Mouse (Mus musculus): ENCODE data around the gene Nup54. TPM values are rescaled to one million over a fixed set of nuclear protein-coding genes. Genes with fewer than 3 reads are reported as not detected.

Nup54 gene
- polyA plus RNA-seq, 1 experiment: 15.2 TPM

DNA sequence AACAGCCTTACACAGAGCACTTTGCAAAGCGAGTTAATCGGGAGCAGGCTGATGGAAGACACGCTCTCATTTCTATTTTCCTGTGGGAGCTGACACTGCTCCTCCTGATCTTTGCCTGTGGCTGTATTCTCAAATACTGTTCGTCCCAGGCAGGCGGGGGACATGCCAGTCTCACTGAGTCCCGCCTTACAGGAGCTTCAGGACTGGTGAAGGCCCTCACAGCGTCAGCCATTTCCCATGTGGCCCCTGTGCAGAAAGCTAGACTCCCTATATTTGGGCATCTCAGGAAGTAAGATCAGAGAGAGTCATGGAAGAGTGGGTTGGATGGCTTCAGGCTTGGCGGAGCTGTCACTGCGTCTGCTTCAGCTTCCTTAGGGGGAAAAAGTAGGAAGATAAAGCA, 32.2 kb downstream of the Nup54 start:
- H3K4me3 ChIP-seq (ENCODE audit: control insufficient read depth, low read depth, low read length): no peak overlapping the region
- H3K27ac ChIP-seq (ENCODE audit: control insufficient read depth, insufficient read depth, low read depth, low read length): no peak overlapping the region

DNA sequence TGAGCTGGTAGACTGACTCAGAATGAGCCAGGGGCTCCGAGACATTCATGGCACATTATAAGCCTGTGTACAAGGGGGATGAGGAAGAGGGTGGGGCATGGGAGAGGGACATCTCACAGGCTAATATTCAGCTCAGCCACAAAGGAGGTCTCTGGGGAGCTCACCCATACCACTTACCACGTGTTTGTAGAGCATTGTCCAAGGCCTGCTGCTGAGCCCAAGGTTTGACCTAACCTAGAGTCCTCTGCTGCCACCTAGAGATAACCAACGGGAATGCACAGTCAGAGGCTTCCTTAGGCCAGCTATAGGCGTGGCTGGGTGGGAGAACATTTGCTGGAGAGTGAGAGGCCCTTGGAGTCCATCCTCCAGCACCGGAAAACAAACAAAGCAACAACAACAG, 36.9 kb downstream of the Nup54 start:
- Histone ChIP-seq H3K4me1 (ENCODE audit: control insufficient read depth, insufficient read depth, low read length) (peaks cover 2% of the 10 kb centered on the region; the same call in 1 of the 2 replicates), H3K4me3 (ENCODE audit: control insufficient read depth, low read depth, low read length) (no peak overlapping the region), H3K36me3 (ENCODE audit: control insufficient read depth, insufficient read depth, low read length) (peaks cover 1% of the 10 kb centered on the region; the same call in 1 of the 2 replicates), H3K27me3 (ENCODE audit: control insufficient read depth, insufficient read depth, low read length) (no peaks in the 10 kb centered on the region), H3K27ac (ENCODE audit: control insufficient read depth, insufficient read depth, low read depth, low read length) (peak overlapping the region; percentile 33; the same call in 1 of the 2 replicates)
- TF ChIP-seq CTCF (IDR thresholded peaks at IDR 0.05; ENCODE audit: control insufficient read depth, insufficient read depth, insufficient replicate concordance, low read depth, low read length) (peak; percentile 70; the same call in 1 of the 2 replicates), POLR2A (IDR thresholded peaks at IDR 0.05; ENCODE audit: control insufficient read depth, low read depth, low read length) (no peak)

More for the DNA sequence above, 32.2 kb downstream of the Nup54 start:
- no peak for TF ChIP-seq CTCF (IDR thresholded peaks at IDR 0.05; ENCODE audit: control insufficient read depth, insufficient read depth, insufficient replicate concordance, low read depth, low read length)
- peaks cover 2% of the 10 kb centered on the region; the same call in 1 of the 2 replicates for H3K4me1 ChIP-seq (ENCODE audit: control insufficient read depth, insufficient read depth, low read length)
- H3K27me3 ChIP-seq (ENCODE audit: control insufficient read depth, insufficient read depth, low read length): no peaks in the 10 kb centered on the region
- no peaks in the 10 kb centered on the region; the same call in 1 of the 2 replicates for H3K36me3 ChIP-seq (ENCODE audit: control insufficient read depth, insufficient read depth, low read length)

GRCm38 (mm10) chr5:92396476-92396875, 38.5 kb downstream of the Nup54 start:
- H3K36me3 ChIP-seq (ENCODE audit: control insufficient read depth, insufficient read depth, low read length): peaks cover 1% of the 10 kb centered on the region; the same call in 1 of the 2 replicates
- H3K27ac ChIP-seq (ENCODE audit: control insufficient read depth, insufficient read depth, low read depth, low read length): peak overlapping the region; percentile 3
- no peak overlapping the region for H3K4me3 ChIP-seq (ENCODE audit: control insufficient read depth, low read depth, low read length)
- no peaks in the 10 kb centered on the region for H3K27me3 ChIP-seq (ENCODE audit: control insufficient read depth, insufficient read depth, low read length)
- no peak for TF ChIP-seq POLR2A (IDR thresholded peaks at IDR 0.05; ENCODE audit: control insufficient read depth, low read depth, low read length)
- no peak for TF ChIP-seq CTCF (IDR thresholded peaks at IDR 0.05; ENCODE audit: control insufficient read depth, insufficient read depth, insufficient replicate concordance, low read depth, low read length)
- H3K4me1 ChIP-seq (ENCODE audit: control insufficient read depth, insufficient read depth, low read length): peaks cover 12% of the 10 kb centered on the region

- Histone ChIP-seq H3K36me3 (ENCODE audit: control insufficient read depth, insufficient read depth, low read length) (peaks cover 1% of the 10 kb centered on the region; the same call in 1 of the 2 replicates), H3K4me1 (ENCODE audit: control insufficient read depth, insufficient read depth, low read length) (peaks cover 13% of the 10 kb centered on the region), H3K4me3 (ENCODE audit: control insufficient read depth, low read depth, low read length) (no peak overlapping the region), H3K27ac (ENCODE audit: control insufficient read depth, insufficient read depth, low read depth, low read length) (peak overlapping the region; percentile 44; the same call in 1 of the 2 replicates), H3K27me3 (ENCODE audit: control insufficient read depth, insufficient read depth, low read length) (no peaks in the 10 kb centered on the region)
- TF ChIP-seq CTCF (IDR thresholded peaks at IDR 0.05; ENCODE audit: control insufficient read depth, insufficient read depth, insufficient replicate concordance, low read depth, low read length) (no peak), POLR2A (IDR thresholded peaks at IDR 0.05; ENCODE audit: control insufficient read depth, low read depth, low read length) (no peak)
Observed at GRCm38 (mm10) chr5:92395764-92396163, 39.3 kb downstream of the Nup54 start.

GRCm38 (mm10) chr5:92393863-92394262, 41.2 kb downstream of the Nup54 start:
- Histone ChIP-seq H3K4me3 (ENCODE audit: control insufficient read depth, low read depth, low read length) (no peak overlapping the region), H3K27ac (ENCODE audit: control insufficient read depth, insufficient read depth, low read depth, low read length) (no peak overlapping the region), H3K4me1 (ENCODE audit: control insufficient read depth, insufficient read depth, low read length) (peaks cover 13% of the 10 kb centered on the region), H3K27me3 (ENCODE audit: control insufficient read depth, insufficient read depth, low read length) (no peaks in the 10 kb centered on the region), H3K36me3 (ENCODE audit: control insufficient read depth, insufficient read depth, low read length) (peaks cover 2% of the 10 kb centered on the region)
- no peak for TF ChIP-seq CTCF (IDR thresholded peaks at IDR 0.05; ENCODE audit: control insufficient read depth, insufficient read depth, insufficient replicate concordance, low read depth, low read length)
- no peak for TF ChIP-seq POLR2A (IDR thresholded peaks at IDR 0.05; ENCODE audit: control insufficient read depth, low read depth, low read length)

- Histone ChIP-seq H3K4me1 (ENCODE audit: control insufficient read depth, insufficient read depth, low read length) (peaks cover 11% of the 10 kb centered on the region), H3K27me3 (ENCODE audit: control insufficient read depth, insufficient read depth, low read length) (no peaks in the 10 kb centered on the region), H3K4me3 (ENCODE audit: control insufficient read depth, low read depth, low read length) (peak overlapping the region; percentile 70), H3K36me3 (ENCODE audit: control insufficient read depth, insufficient read depth, low read length) (peaks cover 4% of the 10 kb centered on the region), H3K27ac (ENCODE audit: control insufficient read depth, insufficient read depth, low read depth, low read length) (peak overlapping the region; percentile 63)
- TF ChIP-seq CTCF (IDR thresholded peaks at IDR 0.05; ENCODE audit: control insufficient read depth, insufficient read depth, insufficient replicate concordance, low read depth, low read length) (no peak), POLR2A (IDR thresholded peaks at IDR 0.05; ENCODE audit: control insufficient read depth, low read depth, low read length) (no peak)
Observed at GRCm38 (mm10) chr5:92392542-92392941, 42.5 kb downstream of the Nup54 start.

GRCm38 (mm10) chr5:92390615-92391014, 44.4 kb downstream of the Nup54 start:
- Histone ChIP-seq H3K36me3 (ENCODE audit: control insufficient read depth, insufficient read depth, low read length) (peaks cover 5% of the 10 kb centered on the region), H3K4me1 (ENCODE audit: control insufficient read depth, insufficient read depth, low read length) (peaks cover 13% of the 10 kb centered on the region), H3K4me3 (ENCODE audit: control insufficient read depth, low read depth, low read length) (no peak overlapping the region), H3K27ac (ENCODE audit: control insufficient read depth, insufficient read depth, low read depth, low read length) (peak overlapping the region; percentile 82), H3K27me3 (ENCODE audit: control insufficient read depth, insufficient read depth, low read length) (no peaks in the 10 kb centered on the region)
- no peak for TF ChIP-seq POLR2A (IDR thresholded peaks at IDR 0.05; ENCODE audit: control insufficient read depth, low read depth, low read length)
- no peak for TF ChIP-seq CTCF (IDR thresholded peaks at IDR 0.05; ENCODE audit: control insufficient read depth, insufficient read depth, insufficient replicate concordance, low read depth, low read length)
